Mouse (Mus musculus): ENCODE measurements around the gene Cmas. TPM values are rescaled to one million over a fixed set of nuclear protein-coding genes. Genes with fewer than 3 reads are reported as not detected.

Gene Cmas
- polyA plus RNA-seq, 1 experiment from 2014 or later, result 147 TPM

GRCm38 (mm10) chr6:142799704-142800374 is 43.4 kb downstream of the Cmas start:
- Histone ChIP-seq H3K36me3 (no peaks in the 10 kb centered on the region), H3K4me1 (0 out of 2 replicates have a peak, but pooled peaks cover 4% of the 10 kb centered on the region), H3K27me3 (replicated peaks) (no peaks in the 10 kb centered on the region), H3K9me3 (no peaks in the 10 kb centered on the region), H3K4me2 (replicated peaks) (no peak overlapping the region), H3K4me3 (no peak overlapping the region), H3K9ac (no peak overlapping the region), H3K27ac (no peak overlapping the region)
- ATAC-seq (ENCODE audit: low FRiP score, low read depth), result no peak
- 82% methylated on average over 7 of the region's 7 CpGs for WGBS

- H3K9me3 ChIP-seq, result no peaks in the 10 kb centered on the region
- no peaks in the 10 kb centered on the region for H3K27me3 ChIP-seq (replicated peaks)
- H3K36me3 ChIP-seq, result no peaks in the 10 kb centered on the region
- WGBS, result 84% methylated on average over 5 of the region's 5 CpGs
- no peak overlapping the region for H3K4me2 ChIP-seq (replicated peaks)
- no peak overlapping the region for H3K27ac ChIP-seq
- no peak overlapping the region for H3K9ac ChIP-seq
- 0 out of 2 replicates have a peak, but pooled peaks cover 4% of the 10 kb centered on the region for H3K4me1 ChIP-seq
- no peak overlapping the region for H3K4me3 ChIP-seq
- no peak for ATAC-seq (ENCODE audit: low FRiP score, low read depth)
Observed at GRCm38 (mm10) chr6:142801687-142802086, 45.2 kb downstream of the Cmas start.

GRCm38 (mm10) chr6:142802617-142803525 is 46.4 kb downstream of the Cmas start:
- H3K4me2 ChIP-seq (replicated peaks), result no peak overlapping the region
- ATAC-seq (ENCODE audit: low FRiP score, low read depth), result no peak; the same call in 1 of the 2 replicates
- H3K9ac ChIP-seq, result no peak overlapping the region
- 57% methylated on average over 11 of the region's 11 CpGs for WGBS
- H3K9me3 ChIP-seq, result no peaks in the 10 kb centered on the region
- no peak overlapping the region for H3K4me3 ChIP-seq
- no peaks in the 10 kb centered on the region for H3K36me3 ChIP-seq
- no peak overlapping the region for H3K27ac ChIP-seq
- 0 out of 2 replicates have a peak, but pooled peaks cover 4% of the 10 kb centered on the region for H3K4me1 ChIP-seq
- no peaks in the 10 kb centered on the region for H3K27me3 ChIP-seq (replicated peaks)

GRCm38 (mm10) chr6:142804402-142804801 is 47.9 kb downstream of the Cmas start, which contains the start of gene Sult6b2:
Gene Sult6b2, minus strand, starts transcription at chr6:142804502.
- no peaks in the 10 kb centered on the region for H3K9me3 ChIP-seq
- H3K9ac ChIP-seq, result no peak within 1 kb of the TSS
- no peak within 1 kb of the TSS for H3K4me3 ChIP-seq
- no peaks in the 10 kb centered on the region for H3K27me3 ChIP-seq (replicated peaks)
- 0 out of 2 replicates have a peak, but pooled peaks cover 4% of the 10 kb centered on the region for H3K4me1 ChIP-seq
- ATAC-seq (ENCODE audit: low FRiP score, low read depth), result no peak
- no peak within 1 kb of the TSS for H3K4me2 ChIP-seq (replicated peaks)
- H3K36me3 ChIP-seq, result no peaks in the 10 kb centered on the region
- no peak within 1 kb of the TSS for H3K27ac ChIP-seq

GRCm38 (mm10) chr6:142806326-142806725 is 49.8 kb downstream of the Cmas start:
- Histone ChIP-seq H3K9me3 (no peaks in the 10 kb centered on the region), H3K36me3 (no peaks in the 10 kb centered on the region), H3K27me3 (replicated peaks) (no peaks in the 10 kb centered on the region), H3K27ac (no peak overlapping the region), H3K9ac (no peak overlapping the region), H3K4me1 (0 out of 2 replicates have a peak, but pooled peaks cover 4% of the 10 kb centered on the region), H3K4me2 (replicated peaks) (no peak overlapping the region), H3K4me3 (no peak overlapping the region)
- no peak for ATAC-seq (ENCODE audit: low FRiP score, low read depth)
- 91% methylated on average over 4 of the region's 4 CpGs for WGBS

- no peak overlapping the region for H3K9ac ChIP-seq
- H3K27ac ChIP-seq, result no peak overlapping the region
- H3K27me3 ChIP-seq (replicated peaks), result no peaks in the 10 kb centered on the region
- no peaks in the 10 kb centered on the region for H3K9me3 ChIP-seq
- H3K4me2 ChIP-seq (replicated peaks), result no peak overlapping the region
- WGBS, result 53% methylated on average over 6 of the region's 6 CpGs
- no peaks in the 10 kb centered on the region for H3K4me1 ChIP-seq
- no peaks in the 10 kb centered on the region for H3K36me3 ChIP-seq
- no peak for ATAC-seq (ENCODE audit: low FRiP score, low read depth)
- H3K4me3 ChIP-seq, result no peak overlapping the region
Observed at GRCm38 (mm10) chr6:142809373-142810098, 53.0 kb downstream of the Cmas start.

- no peak overlapping the region for H3K4me3 ChIP-seq
- WGBS, result 72% methylated on average over 6 of the region's 6 CpGs
- ATAC-seq (ENCODE audit: low FRiP score, low read depth), result no peak
- no peaks in the 10 kb centered on the region for H3K4me1 ChIP-seq
- H3K4me2 ChIP-seq (replicated peaks), result no peak overlapping the region
- no peaks in the 10 kb centered on the region for H3K36me3 ChIP-seq
- H3K9ac ChIP-seq, result no peak overlapping the region
- H3K9me3 ChIP-seq, result no peaks in the 10 kb centered on the region
- no peaks in the 10 kb centered on the region for H3K27me3 ChIP-seq (replicated peaks)
- no peak overlapping the region for H3K27ac ChIP-seq
Observed at GRCm38 (mm10) chr6:142810239-142810638, 53.8 kb downstream of the Cmas start.

- H3K36me3 ChIP-seq, result no peaks in the 10 kb centered on the region
- H3K9ac ChIP-seq, result no peak overlapping the region
- H3K27me3 ChIP-seq (replicated peaks), result no peaks in the 10 kb centered on the region
- H3K4me2 ChIP-seq (replicated peaks), result no peak overlapping the region
- H3K4me3 ChIP-seq, result no peak overlapping the region
- no peak overlapping the region for H3K27ac ChIP-seq
- 66% methylated on average over 5 of the region's 5 CpGs for whole genome bisulfite sequencing
- H3K4me1 ChIP-seq, result no peaks in the 10 kb centered on the region
- ATAC-seq (ENCODE audit: low FRiP score, low read depth), result no peak
- H3K9me3 ChIP-seq, result no peaks in the 10 kb centered on the region
Observed at GRCm38 (mm10) chr6:142812969-142813368, 56.5 kb downstream of the Cmas start.

GRCm38 (mm10) chr6:142814011-142814410 is 57.5 kb downstream of the Cmas start:
- H3K9ac ChIP-seq, result no peak overlapping the region
- no peaks in the 10 kb centered on the region for H3K36me3 ChIP-seq
- H3K4me2 ChIP-seq (replicated peaks), result peak overlapping the region; percentile 60
- no peaks in the 10 kb centered on the region for H3K27me3 ChIP-seq (replicated peaks)
- no peak for ATAC-seq (ENCODE audit: low FRiP score, low read depth)
- H3K4me3 ChIP-seq, result no peak overlapping the region
- H3K9me3 ChIP-seq, result no peaks in the 10 kb centered on the region
- H3K4me1 ChIP-seq, result no peaks in the 10 kb centered on the region
- 66% methylated on average over 10 of the region's 10 CpGs for WGBS
- H3K27ac ChIP-seq, result no peak overlapping the region

GRCm38 (mm10) chr6:142814495-142814921 is 58.0 kb downstream of the Cmas start:
- no peaks in the 10 kb centered on the region for H3K27me3 ChIP-seq (replicated peaks)
- no peaks in the 10 kb centered on the region for H3K36me3 ChIP-seq
- H3K4me3 ChIP-seq, result peak overlapping the region; percentile 23; the same call in 1 of the 2 replicates
- ATAC-seq (ENCODE audit: low FRiP score, low read depth), result peak; percentile 42
- no peaks in the 10 kb centered on the region for H3K9me3 ChIP-seq
- 5% methylated on average over 15 of the region's 15 CpGs for WGBS
- no peaks in the 10 kb centered on the region for H3K4me1 ChIP-seq
- no peak overlapping the region for H3K9ac ChIP-seq
- peak overlapping the region; percentile 60 for H3K4me2 ChIP-seq (replicated peaks)
- H3K27ac ChIP-seq, result no peak overlapping the region

GRCm38 (mm10) chr6:142815513-142815912 is 59.0 kb downstream of the Cmas start:
- no peak for ATAC-seq (ENCODE audit: low FRiP score, low read depth)

GRCm38 (mm10) chr6:142818306-142818705 is 61.8 kb downstream of the Cmas start:
- Histone ChIP-seq H3K9ac (no peak overlapping the region), H3K9me3 (no peaks in the 10 kb centered on the region), H3K4me1 (no peaks in the 10 kb centered on the region), H3K27me3 (replicated peaks) (no peaks in the 10 kb centered on the region), H3K4me3 (no peak overlapping the region), H3K36me3 (no peaks in the 10 kb centered on the region), H3K27ac (no peak overlapping the region), H3K4me2 (replicated peaks) (no peak overlapping the region)
- no peak for ATAC-seq (ENCODE audit: low FRiP score, low read depth)
- WGBS, result 96% methylated on average over 10 of the region's 10 CpGs

More at GRCm38 (mm10) chr6:142815513-142815912, 59.0 kb downstream of the Cmas start:
- Histone ChIP-seq H3K4me3 (no peak overlapping the region), H3K4me1 (no peaks in the 10 kb centered on the region), H3K36me3 (no peaks in the 10 kb centered on the region), H3K9ac (no peak overlapping the region), H3K4me2 (replicated peaks) (no peak overlapping the region), H3K27ac (no peak overlapping the region), H3K9me3 (no peaks in the 10 kb centered on the region), H3K27me3 (replicated peaks) (no peaks in the 10 kb centered on the region)
- 82% methylated on average over 3 of the region's 3 CpGs for WGBS
